Mouse (Mus musculus) urinary bladder, postnatal 10 days (tissue): Measurements from ENCODE around the gene 5031439G07Rik.
"Not testable (repeated sequence)": the region's sequence is repeated elsewhere in the genome, so short reads cannot be mapped to it uniquely, and the experiment has no call there.

ENCODE experiments used
- DNase-seq: peaks from one replicate; pipeline ENCODE4 v3.0.0; 2022; ENCODE audit warnings: low spot score

Gene 5031439G07Rik

GRCm38 (mm10) chr15:84953259-84953658 is 35.1 kb downstream of the 5031439G07Rik start:
- DNase-seq = no peak

- no peak for DNase-seq
Observed at GRCm38 (mm10) chr15:84950053-84950452, 38.3 kb downstream of the 5031439G07Rik start.

- DNase-seq = no peak
Observed at GRCm38 (mm10) chr15:84948990-84949389, 39.4 kb downstream of the 5031439G07Rik start.

- no peak for DNase-seq
Observed at GRCm38 (mm10) chr15:84944319-84944718, 44.0 kb downstream of the 5031439G07Rik start.

GRCm38 (mm10) chr15:84942647-84943285 is 45.6 kb downstream of the 5031439G07Rik start:
- DNase-seq = no peak

GRCm38 (mm10) chr15:84940102-84940501 is 48.2 kb downstream of the 5031439G07Rik start:
- DNase-seq = no peak

- no peak for DNase-seq
Observed at GRCm38 (mm10) chr15:84934901-84935300, 53.5 kb downstream of the 5031439G07Rik start.

GRCm38 (mm10) chr15:84932351-84932750 is 56.0 kb downstream of the 5031439G07Rik start:
- DNase-seq = no peak

GRCm38 (mm10) chr15:84925495-84926018 is 62.8 kb downstream of the 5031439G07Rik start:
- no peak for DNase-seq

- DNase-seq = no peak
Observed at GRCm38 (mm10) chr15:84924781-84925315, 63.5 kb downstream of the 5031439G07Rik start.

- DNase-seq = no peak
Observed at GRCm38 (mm10) chr15:84923508-84924181, 64.7 kb downstream of the 5031439G07Rik start.

GRCm38 (mm10) chr15:84922884-84923507 is 65.4 kb downstream of the 5031439G07Rik start, which contains the start of gene Nup50:
Gene Nup50, plus strand, starts transcription at chr15:84923411.
- DNase-seq = peak; percentile 99

GRCm38 (mm10) chr15:84919938-84920337 is 68.4 kb downstream of the 5031439G07Rik start, which contains the start of gene Gm29666:
Gene Gm29666, minus strand, starts transcription at chr15:84920038.
- no peak for DNase-seq

- no peak for DNase-seq
Observed at GRCm38 (mm10) chr15:84913201-84913600, 75.2 kb downstream of the 5031439G07Rik start.

- DNase-seq = no peak
Observed at GRCm38 (mm10) chr15:84903843-84904385, 84.4 kb downstream of the 5031439G07Rik start.

GRCm38 (mm10) chr15:84898077-84898476 is 90.3 kb downstream of the 5031439G07Rik start:
- no peak for DNase-seq

GRCm38 (mm10) chr15:84896664-84897063 is 91.7 kb downstream of the 5031439G07Rik start:
- no peak for DNase-seq

GRCm38 (mm10) chr15:84896216-84896615 is 92.1 kb downstream of the 5031439G07Rik start:
- not testable (repeated sequence) for DNase-seq
